Comparison of ENCODE assay signal across 8 mouse cellular contexts in the genomic region with DNA sequence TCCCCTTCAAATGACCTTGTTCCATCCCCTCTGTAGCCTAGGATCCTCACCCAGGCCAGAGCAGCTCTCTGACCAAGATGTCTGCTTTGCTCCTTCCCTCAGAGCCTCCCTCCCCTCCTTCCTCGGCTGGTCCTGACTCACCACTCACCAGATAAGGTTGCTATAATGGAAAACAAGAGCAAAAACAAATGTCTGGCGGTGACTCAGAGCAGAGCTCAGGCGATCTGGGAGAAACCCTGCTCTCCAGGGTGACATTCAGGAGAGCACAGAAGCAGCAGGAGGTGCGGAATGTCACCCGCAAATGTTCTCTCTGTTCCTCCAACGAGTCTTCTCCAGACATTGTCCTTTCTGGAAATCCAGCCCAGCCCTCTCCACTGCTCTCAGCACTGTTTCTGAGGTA. TPM values are rescaled to one million over a fixed set of nuclear protein-coding genes. Genes with fewer than 3 reads are reported as not detected.
DNase-seq lines count a peak whose midpoint lies in the region; ATAC-seq lines count a peak whose summit lies in the region.

No protein-coding gene starts in this region.

- 0 out of 2 replicates have a peak, but pooled peaks cover 3% of the 10 kb centered on the region for H3K27me3 ChIP-seq in heart, embryonic 10.5 days (ENCODE audit: insufficient read depth, poor library complexity, severe bottlenecking)
- H3K27me3 ChIP-seq in midbrain, embryonic 11.5 days (ENCODE audit: control insufficient read depth, insufficient read depth, low read length), result no peaks in the 10 kb centered on the region
- no peaks in the 10 kb centered on the region for H3K27me3 ChIP-seq in forebrain, embryonic 11.5 days (ENCODE audit: control insufficient read depth, insufficient read depth, low read length)

- intact Hi-C loops in left cerebral cortex, postnatal 14 days (cut with DNase I), result no loop called here

- no peak overlapping the region for H3K9ac ChIP-seq in midbrain, embryonic 11.5 days (ENCODE audit: low read length)
- no peak overlapping the region for H3K9ac ChIP-seq in forebrain, embryonic 11.5 days (ENCODE audit: low read length)

- H3K4me3 ChIP-seq in heart, embryonic 10.5 days, result no peak overlapping the region
- no peak overlapping the region for H3K4me3 ChIP-seq in midbrain, embryonic 11.5 days (ENCODE audit: low read depth, low read length)
- no peak overlapping the region for H3K4me3 ChIP-seq in forebrain, embryonic 11.5 days (ENCODE audit: low read depth, low read length)

- peaks cover 27% of the 10 kb centered on the region for H3K4me1 ChIP-seq in heart, embryonic 10.5 days
- no peaks in the 10 kb centered on the region for H3K4me1 ChIP-seq in midbrain, embryonic 11.5 days (ENCODE audit: control insufficient read depth, insufficient read depth, low read length)
- H3K4me1 ChIP-seq in forebrain, embryonic 11.5 days (replicated peaks; ENCODE audit: control insufficient read depth, insufficient read depth, low read length), result no peaks in the 10 kb centered on the region

- H3K36me3 ChIP-seq in heart, embryonic 10.5 days, result no peaks in the 10 kb centered on the region
- H3K36me3 ChIP-seq in midbrain, embryonic 11.5 days (ENCODE audit: control insufficient read depth, insufficient read depth, low read length), result no peaks in the 10 kb centered on the region
- H3K36me3 ChIP-seq in forebrain, embryonic 11.5 days (ENCODE audit: control insufficient read depth, insufficient read depth, low read length), result no peaks in the 10 kb centered on the region

- WGBS in heart, embryonic 10.5 days, result 13% methylated on average over 6 of the region's 6 CpGs
- 55% methylated on average over 6 of the region's 6 CpGs for WGBS in midbrain, embryonic 11.5 days
- WGBS in forebrain, embryonic 11.5 days, result 58% methylated on average over 6 of the region's 6 CpGs

- peak overlapping the region; percentile 89 for H3K27ac ChIP-seq in heart, embryonic 10.5 days
- H3K27ac ChIP-seq in midbrain, embryonic 11.5 days (ENCODE audit: low read depth, low read length), result no peak overlapping the region
- no peak overlapping the region for H3K27ac ChIP-seq in forebrain, embryonic 11.5 days (ENCODE audit: low read depth, low read length)

- H3K9me3 ChIP-seq in heart, embryonic 10.5 days, result no peaks in the 10 kb centered on the region
- H3K9me3 ChIP-seq in midbrain, embryonic 11.5 days (ENCODE audit: control insufficient read depth, low read length), result no peaks in the 10 kb centered on the region
- H3K9me3 ChIP-seq in forebrain, embryonic 11.5 days (ENCODE audit: control insufficient read depth, low read length), result no peaks in the 10 kb centered on the region

- ATAC-seq in midbrain, embryonic 11.5 days (ENCODE audit: low FRiP score), result no peak
- no peak for ATAC-seq in forebrain, embryonic 11.5 days (replicated peaks; ENCODE audit: low FRiP score)

- H3K4me2 ChIP-seq in midbrain, embryonic 11.5 days, result no peak overlapping the region
- H3K4me2 ChIP-seq in forebrain, embryonic 11.5 days (ENCODE audit: low read depth, low read length, severe bottlenecking), result no peak overlapping the region

- DNase-seq in left cerebral cortex, adult 18-20 months (ENCODE audit: low spot score in 2 of 2), result peak; percentile 7 to 15
- DNase-seq in left cerebral cortex, postnatal 14 days (ENCODE audit: low spot score in 2 of 2), result no peak
- peak; percentile 89 for DNase-seq in NIH3T3 (ENCODE audit: low read depth)
- peak; percentile 94 for DNase-seq in heart, embryonic 10.5 days (ENCODE audit: low spot score)
- peak; percentile 30 for DNase-seq in lung, postnatal 10 days
- DNase-seq in midbrain, embryonic 11.5 days (ENCODE audit: low spot score, missing footprints), result no peak
- no peak for DNase-seq in thymus, adult 18-20 months
- DNase-seq in forebrain, embryonic 11.5 days (ENCODE audit: low spot score), result no peak

RNA-seq across cellular contexts. Expression of gene Stk24, which starts 56.0 kb away (rescaled TPM):
- 10 to 100 TPM; 65.3 to 66.0 TPM for total RNA-seq in left cerebral cortex, adult 18-20 months (2021)
- total RNA-seq in left cerebral cortex, postnatal 14 days (2021), result 10 to 100 TPM; 49.5 to 50.0 TPM
- 37.9 and 39.8 TPM in 2 replicates for polyA plus RNA-seq in heart, embryonic 10.5 days (2016; fragmentation: Nextera tagmentation; extraction: Ambion mirVana)
- polyA plus RNA-seq in midbrain, embryonic 11.5 days (2014; fragmentation: Nextera tagmentation; extraction: Ambion mirVana), result 40.4 and 43.5 TPM in 2 replicates
- polyA plus RNA-seq in forebrain, embryonic 11.5 days (2014; fragmentation: Nextera tagmentation; extraction: Ambion mirVana), result 50.0 and 51.1 TPM in 2 replicates

Comparison
In these comparisons a context has a peak if more than half of its experiments do, and no peak if none do; other contexts are left out.
1. DNase-seq: peak in left cerebral cortex, adult 18-20 months (2 of 2), NIH3T3 (single experiment), heart, embryonic 10.5 days (single experiment) and lung, postnatal 10 days (single experiment); none in left cerebral cortex, postnatal 14 days (0 of 2), midbrain, embryonic 11.5 days (single experiment), thymus, adult 18-20 months (0 of 2) and forebrain, embryonic 11.5 days (single experiment).